Mouse (Mus musculus) kidney, postnatal 14 days (tissue): ENCODE measurements around the gene Hcn4.

Experiments used
- DNase-seq: peaks from one replicate; pipeline ENCODE4 v3.0.0; 2022; ENCODE audit warnings: mixed read lengths

Hcn4 gene

GRCm38 (mm10) chr9:58849576-58850315 lies 26.5 kb downstream of the Hcn4 start:
- DNase-seq, result no peak

- no peak for DNase-seq
Observed at GRCm38 (mm10) chr9:58854931-58855330, 31.7 kb downstream of the Hcn4 start.

- no peak for DNase-seq
Observed at GRCm38 (mm10) chr9:58859080-58859635, 35.9 kb downstream of the Hcn4 start.

GRCm38 (mm10) chr9:58863826-58864225 lies 40.6 kb downstream of the Hcn4 start:
- DNase-seq, result no peak

- no peak for DNase-seq
Observed at GRCm38 (mm10) chr9:58871141-58871540, 47.9 kb downstream of the Hcn4 start.

- peak; percentile 69 for DNase-seq
Observed at GRCm38 (mm10) chr9:58873541-58874324, 50.5 kb downstream of the Hcn4 start.

GRCm38 (mm10) chr9:58874354-58874753 lies 51.1 kb downstream of the Hcn4 start:
- DNase-seq, result no peak

GRCm38 (mm10) chr9:58875439-58875838 lies 52.2 kb downstream of the Hcn4 start:
- DNase-seq, result no peak

- DNase-seq, result no peak
Observed at GRCm38 (mm10) chr9:58876946-58877625, 53.9 kb downstream of the Hcn4 start.

- DNase-seq, result no peak
Observed at GRCm38 (mm10) chr9:58879836-58880235, 56.6 kb downstream of the Hcn4 start.

GRCm38 (mm10) chr9:58882686-58883085 lies 59.5 kb downstream of the Hcn4 start:
- DNase-seq, result peak; percentile 59

GRCm38 (mm10) chr9:58889782-58890448 lies 66.7 kb downstream of the Hcn4 start:
- no peak for DNase-seq

GRCm38 (mm10) chr9:58890893-58891292 lies 67.7 kb downstream of the Hcn4 start:
- no peak for DNase-seq

- no peak for DNase-seq
Observed at GRCm38 (mm10) chr9:58891840-58892640, 68.8 kb downstream of the Hcn4 start.

- DNase-seq, result no peak
Observed at GRCm38 (mm10) chr9:58899602-58900001, 76.4 kb downstream of the Hcn4 start.

- peak; percentile 54 for DNase-seq
Observed at GRCm38 (mm10) chr9:58902869-58903585, 79.8 kb downstream of the Hcn4 start.
